Mouse (Mus musculus) kidney, postnatal 4 days (tissue): ENCODE measurements around the gene Gm35549.
"Not testable (repeated sequence)": the region's sequence is repeated elsewhere in the genome, so short reads cannot be mapped to it uniquely, and the experiment has no call there.

Experiments
- DNase-seq, 2 experiments: peaks; one replicate each; pipeline ENCODE4 v3.0.0; 2021; ENCODE audit warnings: mixed read lengths in 2 of 2

Gene Gm35549

DNA sequence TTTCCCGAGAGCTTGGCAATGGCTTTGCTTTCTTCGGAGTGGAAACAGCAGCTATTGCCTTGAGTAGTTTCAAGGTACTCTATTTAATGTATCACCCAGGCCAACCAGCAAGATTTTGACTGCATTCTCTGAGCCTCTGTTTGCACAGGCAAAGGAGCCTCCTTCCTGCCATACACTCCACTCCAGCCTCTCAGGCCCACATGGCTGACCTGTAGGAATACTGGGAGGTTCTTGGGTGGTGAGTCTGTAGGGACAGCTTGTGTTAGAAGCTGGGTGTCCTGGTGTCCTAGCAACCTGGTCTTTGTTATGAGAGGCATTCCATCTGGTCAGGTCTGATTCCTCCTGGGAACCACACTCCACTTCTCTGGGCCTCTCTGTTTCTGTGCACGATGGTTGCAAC, at the start of gene Gm35549:
Gene Gm35549, minus strand, starts transcription at position 276 of the 400 bp plus-strand sequence.
- DNase-seq, result no peak

DNA sequence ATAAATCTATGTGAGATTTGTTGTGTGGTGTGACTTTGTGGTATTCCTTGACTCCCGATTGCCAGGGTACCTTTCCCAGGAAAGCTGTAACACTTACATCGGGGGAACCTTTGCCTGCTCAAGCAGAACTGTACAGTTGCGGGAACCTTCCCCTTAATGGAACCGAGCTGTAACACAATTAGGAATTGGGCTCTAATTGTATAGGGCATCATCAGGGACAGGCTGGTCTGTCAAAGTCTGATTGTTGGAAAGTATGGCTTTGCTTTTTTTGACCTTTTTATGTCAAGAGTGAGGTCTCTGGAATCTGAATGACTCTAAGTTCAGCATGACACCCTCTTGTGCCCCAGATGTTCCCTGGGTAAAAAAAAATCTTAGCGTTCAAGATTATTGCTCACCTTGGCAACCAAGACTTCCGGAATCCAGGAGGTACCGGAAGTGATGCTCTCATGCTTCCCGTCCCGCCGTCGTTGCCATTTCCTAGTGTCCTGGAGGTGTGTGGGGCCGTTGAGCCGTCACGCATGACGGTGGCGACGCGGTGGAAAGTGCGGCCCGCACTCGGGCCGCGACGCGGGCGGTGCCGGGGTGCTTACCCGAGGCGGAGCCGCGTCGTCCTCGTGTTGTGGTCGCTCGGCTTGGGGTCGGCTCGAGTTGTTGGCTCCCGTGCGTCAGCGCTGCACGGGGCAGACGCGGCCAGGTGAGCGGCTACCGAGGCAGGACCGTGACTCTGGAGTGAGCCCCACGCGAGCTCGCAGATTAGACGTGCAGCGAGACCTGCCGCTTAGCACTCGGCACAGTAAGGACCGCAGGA, 42.7 kb upstream of the Gm35549 start:
- peak; percentile 72 to 83 for DNase-seq

DNA sequence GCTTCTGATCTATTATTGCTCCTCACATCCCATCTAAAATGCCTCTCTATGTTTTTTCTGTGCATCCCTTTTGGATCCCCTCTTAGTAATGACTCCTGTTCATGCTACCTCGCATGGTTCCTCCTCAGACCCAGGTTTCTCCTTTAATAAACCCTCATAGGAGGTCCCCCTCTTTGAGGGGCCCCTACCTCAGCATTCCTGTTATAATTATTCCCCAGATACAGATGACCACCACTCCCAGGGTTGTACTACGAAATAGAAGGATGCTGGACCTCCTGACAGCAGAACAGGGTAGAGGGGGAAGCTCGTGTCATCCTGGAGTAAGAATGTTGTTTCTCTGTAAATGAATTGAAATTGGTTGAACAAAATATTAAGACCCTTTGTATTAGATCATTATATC, 41.5 kb upstream of the Gm35549 start, which contains the start of gene Zkscan7:
Gene Zkscan7, plus strand, starts transcription at position 301 of the 400 bp plus-strand sequence.
- DNase-seq, result no peak

DNA sequence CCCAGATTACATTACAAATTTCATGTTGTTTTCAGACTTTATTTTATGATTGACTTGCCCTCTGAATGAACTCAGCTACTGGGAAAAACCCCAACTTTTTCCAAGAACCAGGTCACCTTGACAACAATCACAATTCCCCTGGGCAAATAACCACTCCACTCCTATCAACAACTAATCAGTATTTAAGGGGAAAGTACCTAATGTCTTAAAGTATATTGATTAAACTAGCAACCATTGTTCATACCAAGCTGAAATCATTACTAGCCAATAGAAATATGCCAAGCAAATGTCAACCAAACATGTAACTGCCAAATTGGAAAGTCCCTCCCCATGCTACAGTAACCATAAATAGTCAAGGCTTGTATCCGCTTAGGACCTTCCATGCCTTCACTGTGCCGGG, 31.3 kb upstream of the Gm35549 start:
- no peak for DNase-seq

DNA sequence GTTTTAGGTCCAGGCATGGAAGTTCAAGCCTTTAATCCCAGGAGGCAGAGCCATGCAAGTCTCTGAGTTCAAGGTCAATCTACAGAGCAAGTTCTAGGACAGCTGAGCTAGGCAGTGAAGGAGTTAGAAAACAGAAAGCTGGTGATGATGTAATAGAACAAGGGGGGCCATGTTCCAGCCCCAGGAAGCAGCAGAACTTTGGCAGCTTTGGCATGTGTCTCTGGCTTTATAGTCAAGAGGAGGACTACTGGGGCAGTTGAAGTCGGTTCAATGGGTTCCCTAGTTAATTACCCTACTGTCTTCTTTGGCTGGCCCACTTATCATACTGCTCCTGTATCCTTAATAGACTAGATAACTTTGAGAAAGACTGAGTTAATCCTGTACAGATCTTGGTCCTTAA, 30.8 kb upstream of the Gm35549 start:
- no peak for DNase-seq

DNA sequence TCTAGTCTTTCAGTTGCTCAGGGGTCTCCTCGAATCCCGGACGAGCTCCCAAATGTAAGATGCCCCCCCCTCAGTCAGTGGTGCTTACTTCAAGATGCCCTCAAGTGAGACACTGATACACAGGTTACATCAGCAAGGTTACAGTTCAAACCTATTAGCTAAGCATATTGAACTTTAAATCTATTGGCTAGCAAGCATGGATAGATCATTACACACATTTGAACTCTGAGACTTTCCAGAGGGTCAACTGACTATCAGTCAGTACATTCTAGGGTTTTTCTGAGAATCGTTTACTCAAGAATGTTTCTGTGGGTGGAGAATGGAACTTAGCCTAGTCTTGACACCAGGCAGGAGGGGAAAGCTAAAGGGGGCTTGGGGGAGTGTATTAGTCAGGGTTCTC, 28.8 kb upstream of the Gm35549 start:
- DNase-seq, result no peak

DNA sequence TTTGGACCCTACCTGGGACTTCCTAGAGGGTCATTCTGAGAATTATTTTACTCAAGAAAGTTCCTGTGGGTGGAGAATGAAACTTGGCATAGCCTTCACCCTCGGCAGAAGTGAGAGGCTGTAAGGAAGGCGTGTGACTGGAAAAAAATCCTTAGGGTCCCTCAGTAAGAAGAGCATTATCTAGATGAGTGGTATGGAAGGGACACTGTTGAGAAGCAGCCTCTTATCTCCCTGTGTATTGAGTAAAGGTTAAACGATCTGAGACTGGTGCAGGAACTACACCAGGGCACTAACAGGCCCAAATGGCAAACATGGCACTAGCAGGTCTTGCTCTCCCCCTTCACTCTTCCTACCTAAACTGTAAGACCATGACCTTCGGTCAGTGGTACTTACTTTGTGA, 22.4 kb upstream of the Gm35549 start:
- no peak for DNase-seq

DNA sequence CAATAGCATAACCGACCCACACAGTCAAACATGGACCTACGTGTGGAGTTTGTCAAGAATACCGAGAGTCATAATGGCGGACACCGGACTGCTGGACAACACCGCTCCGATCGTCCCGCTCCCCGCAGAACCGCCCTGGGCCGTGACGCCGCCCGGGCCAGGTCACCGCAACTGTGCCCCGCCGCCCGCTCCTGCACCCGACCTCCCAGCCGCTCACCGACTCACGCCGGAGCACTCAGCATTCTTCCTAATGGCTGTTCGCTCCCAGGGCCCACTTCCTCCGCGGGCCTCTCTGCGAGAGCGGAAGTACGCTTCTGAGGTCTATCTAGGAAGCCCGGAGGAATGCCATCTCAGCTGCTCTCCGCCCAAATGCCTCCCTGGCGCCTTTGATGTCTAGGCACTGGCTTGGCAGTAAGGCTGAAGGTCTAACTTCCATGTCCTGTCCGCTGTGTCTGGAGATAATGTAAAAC, 21.9 kb upstream of the Gm35549 start, which contains the start of gene Zfp445:
Gene Zfp445, minus strand, starts transcription at position 310 of the 470 bp plus-strand sequence.
- peak; percentile 83 to 90 for DNase-seq

DNA sequence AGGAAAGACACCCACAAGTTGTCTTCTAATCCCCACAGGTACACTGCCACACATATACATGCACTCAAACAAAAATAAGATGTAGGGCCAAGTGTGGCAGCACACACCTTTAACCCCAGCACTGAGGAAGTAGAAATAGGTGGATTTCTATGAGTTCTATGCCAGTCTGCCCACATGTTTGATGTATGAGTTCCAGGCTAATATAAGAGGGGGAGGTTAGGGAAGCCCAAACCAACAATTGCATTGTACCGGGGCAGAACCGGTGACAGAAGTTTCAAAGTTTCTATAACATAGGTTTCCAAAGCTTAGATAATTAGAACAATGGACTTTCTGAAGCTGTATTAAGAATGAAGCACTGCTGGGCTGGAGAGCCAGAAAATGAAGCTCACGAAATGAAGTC, 21.0 kb upstream of the Gm35549 start:
- DNase-seq, result no peak

DNA sequence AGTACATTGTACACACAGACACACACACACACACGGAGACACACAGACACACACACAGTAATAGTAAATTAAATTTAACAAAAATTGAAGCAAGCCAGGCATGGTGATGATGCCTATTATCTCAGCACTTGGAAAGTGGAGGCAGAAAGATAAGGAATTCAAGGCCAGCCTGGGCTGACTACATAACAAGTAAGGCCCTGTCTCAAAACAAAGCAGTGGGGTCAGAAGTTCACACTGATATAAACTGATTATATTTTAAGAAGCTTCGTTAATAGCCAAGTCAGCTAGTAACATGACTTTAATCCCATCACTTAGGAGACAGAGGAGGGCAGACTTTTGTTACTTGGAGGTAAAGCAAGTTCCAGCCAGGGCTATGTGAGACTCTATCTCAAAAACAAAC, 19.9 kb upstream of the Gm35549 start:
- DNase-seq, result no peak

DNA sequence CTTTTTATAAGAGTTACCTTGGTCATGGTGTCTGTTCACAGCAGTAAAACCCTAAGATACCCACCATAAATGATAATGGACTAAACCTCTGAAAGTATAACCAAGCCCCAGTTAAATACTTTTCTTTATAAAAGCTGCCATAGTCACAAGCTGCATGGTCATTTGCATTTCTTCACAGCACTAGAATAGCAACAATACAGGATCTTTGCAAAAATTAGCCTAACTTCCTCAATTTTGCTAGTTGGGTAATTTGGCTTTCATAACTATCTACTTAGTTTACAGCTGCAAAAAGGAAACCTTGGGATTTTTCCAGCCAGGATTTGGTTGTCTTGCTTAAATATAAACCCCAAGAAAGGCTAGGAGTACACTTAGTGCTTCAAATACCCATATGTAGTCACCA, 16.9 kb upstream of the Gm35549 start:
- no peak for DNase-seq

DNA sequence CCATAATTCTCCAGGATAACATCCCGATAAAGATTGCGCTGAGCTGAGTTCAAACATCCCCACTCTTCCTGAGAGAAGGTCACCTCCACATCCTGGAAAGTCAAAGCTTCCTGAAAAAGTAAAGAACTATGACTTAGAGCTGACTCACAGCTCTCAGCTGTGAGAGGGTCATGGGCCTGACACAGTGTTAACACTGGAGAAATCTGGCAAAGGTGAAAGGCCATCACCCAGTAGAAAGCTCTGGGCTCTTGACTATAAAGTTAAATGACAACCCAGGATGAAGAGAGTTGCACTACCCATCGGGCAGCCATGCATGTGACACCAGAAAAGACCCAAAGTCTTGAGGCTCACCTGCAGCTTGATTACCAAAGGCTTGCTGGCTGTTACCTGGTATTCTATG, 12.9 kb upstream of the Gm35549 start:
- DNase-seq, result no peak

DNA sequence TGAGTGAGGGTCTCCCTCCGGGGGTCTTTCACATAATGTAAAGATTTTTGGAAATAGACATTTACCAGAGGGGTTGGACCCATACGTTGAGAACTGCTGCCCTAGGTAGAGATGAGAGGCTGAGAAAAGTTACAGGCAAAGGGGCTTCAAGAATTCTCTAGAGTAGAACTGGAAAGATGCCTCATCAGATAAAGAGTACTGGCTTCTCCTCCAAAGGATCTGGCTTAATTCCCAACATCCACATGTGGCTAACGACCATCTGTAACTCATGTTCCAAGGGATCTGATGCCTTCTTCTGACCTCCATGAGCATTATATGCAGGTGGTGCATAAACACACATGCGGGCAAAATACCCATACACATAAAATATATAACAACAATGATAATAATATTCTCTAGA, 11.8 kb upstream of the Gm35549 start:
- DNase-seq, result no peak

DNA sequence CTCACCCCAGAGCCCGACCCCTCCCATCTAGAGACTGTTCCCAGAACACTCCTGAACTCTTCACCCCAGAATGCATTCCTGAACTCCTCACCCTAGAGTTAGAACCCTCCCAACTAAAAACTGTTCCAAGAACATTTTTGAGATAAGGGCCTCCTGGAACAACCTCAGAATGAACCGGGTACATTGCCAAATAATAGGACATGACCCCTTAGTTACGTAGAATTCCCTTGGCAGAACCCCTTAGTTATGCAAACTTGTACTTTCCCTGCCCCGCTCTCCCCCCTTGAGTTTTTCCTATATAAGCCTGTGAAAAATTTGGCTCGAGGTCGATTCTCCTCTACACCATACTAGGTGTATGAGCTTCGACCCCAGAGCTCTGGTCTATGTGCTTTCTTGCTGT, 11.3 kb upstream of the Gm35549 start:
- not testable (repeated sequence) for DNase-seq

DNA sequence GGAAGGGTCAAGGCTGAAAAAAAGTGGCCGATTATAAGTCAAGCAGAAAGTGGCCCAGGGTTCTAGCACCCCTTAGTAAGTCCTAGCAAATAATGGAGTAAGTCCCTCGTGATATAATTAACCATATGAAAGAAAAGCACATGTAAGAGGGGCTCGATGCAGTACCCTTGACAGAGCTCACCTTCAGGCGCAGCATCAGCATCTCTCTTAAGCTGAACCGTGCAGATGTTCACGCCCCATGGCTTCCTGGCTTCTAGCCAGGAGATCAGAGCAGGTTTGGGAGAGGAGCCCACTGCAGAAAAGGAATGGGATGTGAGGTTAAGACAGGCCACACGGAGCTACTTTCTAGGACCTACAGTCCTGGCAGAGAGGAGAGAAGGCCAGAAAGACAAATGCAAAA, 10.7 kb upstream of the Gm35549 start:
- DNase-seq, result no peak

DNA sequence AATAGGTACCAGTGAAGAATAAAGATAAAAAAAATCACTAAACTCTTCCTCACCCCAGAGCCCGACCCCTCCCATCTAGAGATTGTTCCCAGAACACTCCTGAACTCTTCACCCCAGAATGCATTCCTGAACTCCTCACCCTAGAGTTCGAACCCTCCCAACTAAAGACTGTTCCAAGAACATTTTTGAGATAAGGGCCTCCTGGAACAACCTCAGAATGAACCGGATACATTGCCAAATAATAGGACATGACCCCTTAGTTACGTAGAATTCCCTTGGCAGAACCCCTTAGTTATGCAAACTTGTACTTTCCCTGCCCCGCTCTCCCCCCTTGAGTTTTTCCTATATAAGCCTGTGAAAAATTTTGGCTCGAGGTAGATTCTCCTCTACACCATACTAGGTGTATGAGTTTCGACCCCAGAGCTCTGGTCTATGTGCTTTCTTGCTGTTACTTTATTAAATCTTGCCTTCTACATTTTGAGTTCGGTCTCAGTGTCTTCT, 4.0 kb upstream of the Gm35549 start:
- DNase-seq, result not testable (repeated sequence)

DNA sequence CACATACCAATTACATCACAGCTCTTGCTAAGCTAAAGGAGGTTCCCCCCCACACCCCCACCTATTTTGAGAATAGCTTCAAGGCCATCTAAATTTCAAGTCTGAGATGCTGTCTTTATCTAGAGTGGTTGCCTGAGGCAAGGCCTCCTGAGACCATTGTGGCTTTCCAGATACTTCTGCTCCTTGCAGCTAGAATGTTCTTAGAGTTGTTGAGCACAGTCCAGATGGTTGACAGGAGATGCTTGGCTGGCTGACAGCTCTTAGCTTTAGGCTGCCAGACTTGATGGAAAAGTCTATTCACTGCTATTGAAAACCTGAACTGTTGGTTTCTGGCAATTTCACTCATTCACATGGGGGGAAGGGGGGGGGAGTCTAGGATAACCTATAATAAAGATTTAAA, 2.3 kb upstream of the Gm35549 start:
- peak; percentile 34 to 54 for DNase-seq

DNA sequence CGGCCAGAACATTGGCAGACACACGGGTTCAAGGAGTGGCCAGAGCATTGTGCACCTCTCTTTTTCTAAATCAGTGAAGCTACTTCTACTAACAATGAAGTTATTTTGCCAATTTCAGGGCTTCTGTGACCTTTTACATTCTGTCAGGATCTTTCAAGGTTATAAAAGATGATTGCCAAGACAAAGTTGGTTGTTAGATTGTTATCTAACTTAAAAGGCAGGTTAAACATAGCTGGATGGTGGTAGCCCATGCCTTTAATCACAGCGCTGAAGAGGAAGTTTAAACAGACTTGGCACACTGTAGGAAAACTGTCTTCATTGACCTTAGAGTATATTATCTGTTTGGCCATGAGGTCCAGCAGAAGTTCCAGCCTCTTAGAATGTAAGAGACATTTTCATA, 1.8 kb upstream of the Gm35549 start:
- DNase-seq, result no peak

DNA sequence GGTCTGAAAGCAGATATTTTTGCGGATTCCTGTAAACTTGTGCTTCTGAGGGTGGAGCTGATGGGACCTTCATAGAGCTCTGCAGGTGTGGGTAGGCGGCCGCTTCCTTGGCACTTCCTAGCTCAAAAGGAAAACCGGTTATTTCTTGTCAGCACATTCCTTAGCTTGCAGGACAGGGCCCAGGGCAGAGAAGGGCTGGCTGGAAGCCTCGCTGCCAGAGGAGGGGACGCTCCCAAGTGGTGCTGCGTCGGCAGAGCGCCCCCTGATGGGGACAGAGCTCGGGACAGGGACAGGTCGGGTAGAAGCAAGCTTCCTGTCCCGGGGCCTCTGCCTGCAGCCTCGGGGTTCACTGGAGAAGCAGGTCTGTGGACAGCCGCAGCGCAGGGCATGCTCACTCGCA, 6.2 kb downstream of the Gm35549 start:
- DNase-seq, result peak; percentile 71 to 82

DNA sequence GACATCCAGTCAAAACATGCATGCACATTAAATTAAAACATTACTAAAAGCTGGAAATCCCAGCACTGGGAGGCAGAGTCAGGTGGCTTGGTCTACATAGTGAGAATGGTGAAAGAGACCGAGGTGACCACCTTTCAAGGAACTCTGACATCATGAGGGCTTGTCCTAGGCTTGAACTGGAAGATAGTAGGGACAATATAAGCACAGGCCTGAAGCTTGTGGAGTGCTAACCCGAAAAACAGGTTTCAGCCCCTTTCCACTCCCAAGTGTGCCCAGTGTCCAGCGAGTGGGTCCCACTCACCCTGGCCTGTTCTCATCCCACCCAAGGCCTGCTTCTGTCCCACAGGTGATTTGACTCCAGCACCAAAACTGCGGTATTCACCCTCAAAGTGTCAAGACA, 6.6 kb downstream of the Gm35549 start:
- no peak for DNase-seq

DNA sequence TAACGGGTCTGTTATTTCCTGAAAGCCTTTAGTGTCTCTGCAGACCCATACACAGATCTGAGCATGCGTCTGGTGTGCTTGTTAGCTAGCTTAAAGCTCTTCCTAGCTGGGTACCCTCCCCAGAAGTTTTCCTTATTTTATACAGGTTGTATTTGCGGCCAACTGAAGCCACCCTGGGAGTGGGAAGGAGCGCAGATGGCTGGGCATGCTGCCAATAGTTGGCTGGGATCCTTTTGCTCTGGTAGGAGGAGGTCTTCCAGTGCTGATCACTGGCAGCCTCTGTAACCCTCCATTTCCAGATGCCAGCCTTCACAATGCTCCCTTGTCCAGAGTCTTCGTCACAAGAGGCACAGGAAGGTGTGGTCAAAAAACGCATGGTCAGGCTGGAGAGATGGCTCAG, 7.0 kb downstream of the Gm35549 start:
- peak; percentile 52 to 62 for DNase-seq

DNA sequence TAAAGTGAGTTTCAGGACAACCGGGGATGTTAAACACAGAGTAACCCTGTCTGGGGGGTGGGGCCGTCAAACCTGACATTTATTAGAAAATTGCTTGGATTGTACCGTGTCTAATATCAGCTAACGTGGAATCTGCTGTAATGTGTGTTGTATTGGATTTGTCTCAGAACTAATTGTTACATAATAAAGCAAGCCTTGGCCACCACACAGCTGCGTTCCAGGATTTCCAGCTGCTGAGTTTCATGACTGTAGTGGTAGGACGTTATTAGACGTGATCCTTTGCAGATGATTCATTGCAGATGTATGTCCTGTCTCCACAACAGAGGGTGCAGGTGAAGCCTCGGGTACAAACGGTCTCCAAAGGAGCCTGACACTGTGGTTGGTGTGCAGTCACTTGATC, 7.7 kb downstream of the Gm35549 start:
- no peak for DNase-seq

DNA sequence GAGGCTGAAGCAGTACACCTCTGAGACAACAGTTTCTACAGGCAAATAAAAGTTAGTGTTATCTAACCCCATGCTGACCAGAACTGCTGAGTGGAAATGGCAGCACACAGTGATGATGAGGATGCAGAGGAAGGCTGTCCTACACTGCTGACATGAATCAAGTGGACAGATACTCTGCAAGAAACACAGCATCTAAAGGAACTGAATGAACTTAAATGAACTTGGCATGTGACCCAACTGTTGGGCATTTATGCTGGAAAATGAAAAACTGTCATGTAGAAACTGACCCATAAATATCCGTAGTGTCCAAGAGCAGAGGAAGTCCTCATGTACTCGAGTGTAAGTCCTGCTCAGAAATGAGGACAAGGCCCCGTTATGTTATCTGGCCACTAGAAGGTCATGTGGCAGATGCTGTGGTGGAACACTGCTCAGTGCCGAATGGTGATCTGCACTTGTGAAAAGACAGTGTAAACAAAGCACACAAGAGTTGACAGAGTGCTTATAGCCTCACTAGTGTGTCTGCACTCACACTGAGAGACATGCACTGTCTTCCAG, 13.9 kb downstream of the Gm35549 start:
- no peak for DNase-seq

DNA sequence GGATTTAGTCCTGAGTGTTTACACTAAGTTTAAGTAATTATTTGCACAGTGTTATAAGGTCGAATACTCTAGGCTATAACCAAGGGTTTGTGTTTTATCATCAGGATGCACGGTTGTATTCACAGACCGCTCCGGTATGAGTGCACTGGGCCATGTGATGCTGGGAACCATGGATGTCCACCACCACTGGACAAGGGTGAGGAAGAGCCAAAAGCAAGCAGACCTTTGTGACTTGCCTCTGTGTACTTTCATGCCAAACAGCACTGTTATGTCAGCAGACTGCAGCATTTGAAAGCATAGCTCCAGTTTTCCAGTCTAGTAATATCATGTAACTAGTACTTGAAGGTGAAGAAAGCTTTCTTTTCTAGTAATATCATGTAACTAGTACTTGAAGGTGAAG, 17.1 kb downstream of the Gm35549 start:
- DNase-seq, result no peak
